Mouse (Mus musculus) forebrain, postnatal 0 days (tissue): ENCODE results near the gene Oma1. TPM values are rescaled to one million over a fixed set of nuclear protein-coding genes. Genes with fewer than 3 reads are reported as not detected.

ENCODE experiments used
- ATAC-seq: fragments of 200-750 bp; cut with Nextera tagmentation; 2 replicates; pipeline ENCODE4 v1.8.0; 2017; ENCODE audit warnings: mild to moderate bottlenecking, moderate library complexity
- DNase-seq: peaks from one replicate; pipeline ENCODE4 v3.0.0-alpha.2; 2015
- H3K27ac ChIP-seq: fragments of 300-500 bp; sonication (generic); 2 replicates; pipeline ENCODE4 v1.5.1; 2014; ENCODE audit warnings: low read depth, mild to moderate bottlenecking, antibody characterized with exemption, low read length, moderate library complexity, mixed read lengths
- H3K27me3 ChIP-seq: fragments of 300-500 bp; sonication (generic); 2 replicates; pipeline ENCODE4 v1.6.1; 2014; ENCODE audit warnings: mild to moderate bottlenecking, low read length, mixed read lengths; ENCODE audit not compliant: insufficient read depth
- H3K36me3 ChIP-seq: fragments of 300-500 bp; sonication (generic); 2 replicates; pipeline ENCODE4 v1.6.1; 2014; ENCODE audit warnings: mild to moderate bottlenecking, moderate library complexity; ENCODE audit not compliant: insufficient read depth
- H3K4me1 ChIP-seq: fragments of 300-500 bp; sonication (generic); 2 replicates; pipeline ENCODE4 v1.6.1; 2014; ENCODE audit warnings: antibody characterized with exemption; ENCODE audit not compliant: insufficient read depth
- H3K4me2 ChIP-seq: fragments of 300-500 bp; sonication (generic); 2 replicates; pipeline ENCODE4 v1.6.1; 2014; ENCODE audit warnings: low read depth, mild to moderate bottlenecking, moderate library complexity
- H3K4me3 ChIP-seq: fragments of 300-500 bp; sonication (generic); 2 replicates; pipeline ENCODE4 v1.5.1; 2014; ENCODE audit warnings: low read depth, low read length, mixed read lengths
- H3K9ac ChIP-seq: fragments of 300-500 bp; sonication (generic); 2 replicates; pipeline ENCODE4 v1.6.1; 2014; ENCODE audit warnings: mild to moderate bottlenecking
- H3K9me3 ChIP-seq: fragments of 300-500 bp; sonication (generic); 2 replicates; pipeline ENCODE4 v1.6.1; 2016; ENCODE audit warnings: low read length
- CTCF ChIP-seq: sonication (generic); IDR thresholded peaks from 2 replicates; pipeline ENCODE4 v1.5.1; 2016; ENCODE audit warnings: antibody characterized with exemption, control low read depth, low read depth
- WGBS: fragments of 180-500 bp; shearing (Covaris S2); extraction: QIAGEN DNeasy Blood & Tissue Kit; methylation state at CpG from one replicate; pipeline ENCODE4 v1.1.7; 2014; 5-methylcytosine and 5-hydroxymethylcytosine counted together
- polyA plus RNA-seq: library from polyadenylated mRNA; unstranded; fragments of >200 nt; fragmentation: Nextera tagmentation; extraction: Ambion mirVana; gene quantifications from 2 replicates; pipeline ENCODE4 v1.2.1, GENCODE M21; 2015
- total RNA-seq: library from RNA; depleted of rRNA; stranded (reverse); fragments of >200 nt; gene quantifications from 2 replicates; pipeline ENCODE4 v1.2.3, GENCODE M21; 2014

Oma1 gene
- total and polyA plus RNA-seq, 2 experiments from 2014 or later = 10.3 to 11.7 TPM

DNA sequence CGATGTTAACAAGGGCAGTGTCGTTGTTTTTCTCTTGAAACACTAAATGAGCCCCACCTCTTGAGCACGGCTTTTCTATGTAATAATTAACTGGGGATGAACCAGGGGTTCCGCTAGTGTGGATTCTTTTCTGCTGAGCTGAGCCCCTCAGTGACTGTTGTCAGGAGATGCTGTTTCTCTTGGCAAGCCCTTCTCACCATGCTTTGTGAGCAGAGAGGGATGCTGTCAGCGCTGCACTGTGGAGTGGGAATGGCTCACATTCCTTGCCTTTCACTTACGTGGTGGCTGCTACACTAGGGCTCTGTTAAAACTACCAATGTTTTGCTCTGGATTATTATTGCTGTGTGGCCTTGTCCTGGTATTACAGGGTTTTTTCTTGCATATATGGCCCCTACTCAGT lies 15.7 kb downstream of the Oma1 start:
- WGBS = 29% methylated on average over 6 of the region's 6 CpGs
- Histone ChIP-seq H3K27me3 (no peaks in the 10 kb centered on the region), H3K4me3 (no peak overlapping the region), H3K9me3 (no peaks in the 10 kb centered on the region), H3K4me1 (no peaks in the 10 kb centered on the region; the same call in 1 of the 2 replicates), H3K27ac (no peak overlapping the region), H3K36me3 (peaks cover 6% of the 10 kb centered on the region), H3K9ac (no peak overlapping the region), H3K4me2 (no peak overlapping the region)
- TF ChIP-seq CTCF = no peak
- DNase-seq (peak; percentile 38), ATAC-seq (peak; percentile 78)

DNA sequence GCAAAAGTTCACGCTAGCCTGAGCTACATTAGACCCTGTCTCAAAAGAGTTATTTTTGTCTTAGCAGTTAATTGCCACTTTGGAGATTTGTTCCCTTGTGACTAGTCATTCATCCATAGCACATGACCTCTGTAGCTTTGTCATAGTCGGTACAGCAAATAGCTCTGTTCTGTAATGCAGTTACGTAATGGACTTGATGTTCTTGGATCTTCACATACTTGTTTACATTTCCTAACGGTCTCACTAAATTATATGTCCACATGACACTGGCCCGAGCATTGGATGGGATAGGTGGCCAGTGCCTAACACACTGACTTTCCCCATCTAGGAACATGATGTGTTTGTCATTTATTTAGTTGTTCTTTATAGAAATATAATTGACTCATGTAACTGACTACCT lies 21.5 kb downstream of the Oma1 start:
- Histone ChIP-seq H3K27me3 (no peaks in the 10 kb centered on the region), H3K4me1 (no peaks in the 10 kb centered on the region), H3K9me3 (no peaks in the 10 kb centered on the region), H3K27ac (no peak overlapping the region), H3K4me2 (no peak overlapping the region), H3K9ac (no peak overlapping the region), H3K4me3 (no peak overlapping the region), H3K36me3 (peaks cover 6% of the 10 kb centered on the region)
- no peak for DNase-seq
- 82% methylated on average over 5 of the region's 5 CpGs for WGBS
- no peak for ATAC-seq
- TF ChIP-seq CTCF = no peak

DNA sequence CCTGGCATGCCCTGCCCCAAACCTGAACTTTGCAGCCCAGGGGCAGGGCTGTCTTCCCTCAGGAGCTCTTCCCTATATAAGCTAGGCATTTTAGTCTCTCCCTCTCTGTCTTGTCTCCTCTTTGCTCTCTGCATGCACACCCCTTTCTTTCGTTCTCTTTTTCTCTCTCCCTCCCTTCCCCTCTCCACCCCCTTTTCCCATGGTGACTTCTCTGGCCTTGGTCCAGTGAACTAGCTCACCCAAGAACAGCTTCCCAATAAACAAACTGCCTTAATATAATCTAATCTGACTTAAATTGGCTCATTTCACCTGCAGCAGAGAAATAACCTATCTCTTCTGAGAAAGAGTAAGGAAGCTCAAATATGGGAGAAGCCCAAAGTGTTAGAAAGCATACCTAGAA lies 27.1 kb downstream of the Oma1 start:
- WGBS = 61% methylated on average over 1 of the region's 1 CpGs
- no peak for ATAC-seq
- TF ChIP-seq CTCF = no peak

DNA sequence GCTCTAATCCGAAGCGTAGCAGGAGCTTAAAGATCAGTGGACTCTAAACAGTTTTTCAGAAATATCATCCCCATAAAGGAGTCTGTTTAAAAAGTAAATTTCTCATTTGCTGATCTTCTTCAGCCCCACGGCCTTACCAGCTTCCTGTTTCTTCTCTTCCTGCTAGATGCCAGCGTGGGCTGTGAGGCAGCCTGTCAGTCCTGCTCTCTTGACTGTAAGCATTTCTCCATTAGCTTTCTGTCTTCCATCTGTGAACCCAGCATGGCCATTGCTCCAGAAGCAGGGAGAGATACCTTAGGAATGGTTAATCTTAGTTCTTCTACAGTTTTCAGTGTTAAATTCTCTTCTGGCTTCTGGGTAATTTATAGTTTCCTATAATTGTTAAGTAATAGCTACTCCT lies 28.0 kb downstream of the Oma1 start:
- H3K4me2 ChIP-seq = no peak overlapping the region
- no peaks in the 10 kb centered on the region for H3K9me3 ChIP-seq
- no peak overlapping the region for H3K4me3 ChIP-seq
- H3K27me3 ChIP-seq = no peaks in the 10 kb centered on the region
- H3K9ac ChIP-seq = no peak overlapping the region
- 83% methylated on average over 4 of the region's 4 CpGs for WGBS
- ATAC-seq (no peak), DNase-seq (no peak)
- H3K4me1 ChIP-seq = no peaks in the 10 kb centered on the region
- TF ChIP-seq CTCF = no peak
- no peaks in the 10 kb centered on the region for H3K36me3 ChIP-seq
- H3K27ac ChIP-seq = no peak overlapping the region

More for the DNA sequence above, 27.1 kb downstream of the Oma1 start:
- DNase-seq = no peak
- Histone ChIP-seq H3K4me3 (no peak overlapping the region), H3K9me3 (no peaks in the 10 kb centered on the region), H3K4me1 (no peaks in the 10 kb centered on the region), H3K36me3 (no peaks in the 10 kb centered on the region), H3K27ac (no peak overlapping the region), H3K9ac (no peak overlapping the region), H3K27me3 (no peaks in the 10 kb centered on the region), H3K4me2 (no peak overlapping the region)

DNA sequence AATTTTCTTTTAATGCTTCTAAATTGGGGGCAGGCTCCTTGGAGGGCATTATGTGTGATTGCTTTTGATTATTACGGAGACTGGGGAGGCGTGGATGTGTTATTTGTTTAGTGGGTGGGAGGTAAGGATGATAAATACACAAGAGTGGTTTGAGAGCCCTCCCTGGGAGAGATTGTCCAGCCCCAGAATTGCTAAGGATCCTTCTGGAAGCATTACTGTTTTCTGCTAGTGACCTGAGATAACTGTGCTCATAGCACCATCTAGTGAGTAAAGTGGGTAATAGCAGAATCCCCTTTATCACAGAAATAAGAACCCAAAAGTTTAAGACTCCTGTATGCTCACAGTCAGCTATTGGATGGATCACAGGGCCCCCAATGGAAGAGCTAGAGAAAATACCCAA lies 32.4 kb downstream of the Oma1 start:
- WGBS = 24% methylated on average over 2 of the region's 2 CpGs
- Histone ChIP-seq H3K4me2 (no peak overlapping the region), H3K36me3 (no peaks in the 10 kb centered on the region), H3K9ac (no peak overlapping the region), H3K9me3 (no peaks in the 10 kb centered on the region), H3K4me1 (no peaks in the 10 kb centered on the region), H3K27ac (no peak overlapping the region), H3K4me3 (no peak overlapping the region), H3K27me3 (no peaks in the 10 kb centered on the region)
- DNase-seq = peak; percentile 76
- TF ChIP-seq CTCF = peak; percentile 85
- peak; percentile 42; the same call in 1 of the 2 replicates for ATAC-seq

DNA sequence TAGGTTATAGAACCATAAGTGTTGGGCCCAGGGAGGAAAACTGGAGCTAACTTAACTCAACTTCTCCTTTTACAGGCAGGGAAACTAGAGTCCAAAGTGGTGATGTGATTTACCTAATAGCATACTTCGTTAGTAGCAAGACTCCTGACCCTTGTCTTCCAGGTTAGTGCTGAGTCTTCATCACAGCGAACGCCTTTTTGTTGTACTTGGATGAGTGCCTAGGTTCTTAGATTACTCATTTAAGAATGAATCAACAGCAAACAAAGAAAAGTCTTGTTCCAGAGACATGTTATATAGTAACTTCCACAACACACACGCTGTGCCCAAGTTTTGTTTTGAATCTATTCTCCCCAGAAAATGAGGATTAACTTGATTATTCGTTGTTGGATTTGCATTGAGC lies 33.2 kb downstream of the Oma1 start:
- Histone ChIP-seq H3K4me1 (no peaks in the 10 kb centered on the region), H3K9ac (no peak overlapping the region), H3K27ac (no peak overlapping the region), H3K9me3 (no peaks in the 10 kb centered on the region), H3K4me3 (no peak overlapping the region), H3K4me2 (no peak overlapping the region), H3K27me3 (no peaks in the 10 kb centered on the region), H3K36me3 (no peaks in the 10 kb centered on the region)
- WGBS = 32% methylated on average over 5 of the region's 5 CpGs
- TF ChIP-seq CTCF = no peak
- ATAC-seq (no peak), DNase-seq (no peak)

DNA sequence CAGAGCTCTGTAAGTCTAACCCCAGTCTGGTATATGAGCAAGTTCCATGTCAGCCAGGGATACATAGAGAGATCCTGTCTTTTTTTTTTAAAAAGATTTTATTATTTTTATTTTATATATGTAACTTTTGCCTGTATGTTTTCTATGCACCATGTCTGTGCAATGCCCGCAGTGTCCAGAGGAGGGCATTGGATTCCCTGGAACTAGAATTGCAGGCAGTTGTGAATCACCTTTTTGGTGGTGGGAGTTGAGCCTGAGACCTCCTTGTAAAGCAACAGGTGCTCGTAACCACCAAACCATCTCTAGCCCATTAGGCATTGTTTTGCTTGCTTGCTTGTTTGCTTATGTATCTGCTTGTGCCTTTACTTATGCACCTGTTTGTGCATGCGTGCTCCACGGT lies 35.6 kb downstream of the Oma1 start:
- Histone ChIP-seq H3K9ac (no peak overlapping the region), H3K27ac (no peak overlapping the region), H3K36me3 (no peaks in the 10 kb centered on the region), H3K9me3 (no peaks in the 10 kb centered on the region), H3K4me3 (no peak overlapping the region), H3K27me3 (no peaks in the 10 kb centered on the region), H3K4me2 (no peak overlapping the region), H3K4me1 (no peaks in the 10 kb centered on the region)
- peak; percentile 39 for TF ChIP-seq CTCF
- DNase-seq (no peak), ATAC-seq (no peak)
- WGBS = 92% methylated on average over 4 of the region's 4 CpGs

DNA sequence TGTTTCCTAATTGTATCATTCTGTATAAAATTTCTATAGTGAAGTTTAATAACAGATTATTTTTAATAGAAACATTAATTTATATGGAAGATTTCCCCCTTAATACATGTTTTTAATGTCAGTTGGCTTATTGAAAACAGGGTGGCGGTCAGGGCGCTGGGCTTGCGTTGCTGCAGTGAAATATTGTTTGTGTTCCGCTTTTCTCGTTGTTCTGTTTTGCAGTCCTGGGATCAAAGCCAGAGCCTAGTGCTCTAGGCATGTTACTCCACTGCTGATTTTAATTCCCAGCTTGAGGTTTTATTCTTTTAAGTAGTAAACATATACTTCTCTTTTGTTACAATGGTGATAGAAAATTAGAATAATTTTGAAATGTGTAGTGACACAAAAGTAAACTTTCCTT lies 39.3 kb downstream of the Oma1 start:
- H3K4me2 ChIP-seq = no peak overlapping the region
- no peak overlapping the region for H3K4me3 ChIP-seq
- H3K27me3 ChIP-seq = no peaks in the 10 kb centered on the region
- no peaks in the 10 kb centered on the region for H3K9me3 ChIP-seq
- 40% methylated on average over 5 of the region's 5 CpGs for WGBS
- no peak overlapping the region for H3K27ac ChIP-seq
- no peaks in the 10 kb centered on the region for H3K4me1 ChIP-seq
- ATAC-seq (no peak), DNase-seq (no peak)
- no peak overlapping the region for H3K9ac ChIP-seq
- no peak for TF ChIP-seq CTCF
- H3K36me3 ChIP-seq = no peaks in the 10 kb centered on the region
